Comparison of ENCODE assay signal across 35 mouse cellular contexts in the genomic region with DNA sequence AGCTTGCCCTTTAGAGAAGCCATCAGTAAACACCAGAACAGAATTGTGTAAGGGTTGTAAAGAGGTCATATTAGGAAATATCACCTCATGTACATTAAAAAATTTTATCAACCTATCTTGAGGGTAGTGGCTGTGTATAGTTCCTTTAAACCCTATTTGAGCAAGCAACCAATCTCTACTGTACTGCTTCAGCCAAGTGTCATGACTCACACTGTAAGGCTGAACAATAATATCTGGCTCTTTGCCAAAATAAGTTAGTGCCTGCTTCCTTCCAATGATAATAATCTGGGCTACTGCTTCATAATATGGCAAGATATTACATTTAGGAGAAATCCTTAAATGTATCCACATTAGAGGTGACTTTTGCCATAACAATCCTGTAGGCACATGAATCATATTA. TPM values are rescaled to one million over a fixed set of nuclear protein-coding genes. Genes with fewer than 3 reads are reported as not detected.
"Had no signal": no experiment of that assay in that cellular context is flagged by ENCODE, and none has a peak within 500 bp of the region (broad histone marks: within the 10 kb centered on the region; RNA-seq: fewer than 3 reads in every experiment).

No protein-coding gene starts in this region.

RNA-seq across cellular contexts. Expression of a gene that starts 38.0 kb away (rescaled TPM):
- total RNA-seq: heart, postnatal 10 days; heart, postnatal 14 days; heart, postnatal 25 days; heart, postnatal 36 days; heart, postnatal 4 days; hematopoietic stem cell, adult 5-6 weeks; hindbrain, postnatal 0 days; layer of hippocampus, adult 18-20 months; layer of hippocampus, adult 2 months; layer of hippocampus, postnatal 10 days; layer of hippocampus, postnatal 14 days; layer of hippocampus, postnatal 36 days; left cerebral cortex, adult 18-20 months; left cerebral cortex, adult 8-10 months had no signal
- polyA plus RNA-seq: heart, embryonic 13.5 days; heart, embryonic 14.5 days; heart, embryonic 15.5 days; heart, embryonic 16.5 days; heart, postnatal 0 days; hindbrain, embryonic 10.5 days; hindbrain, embryonic 11.5 days; hindbrain, embryonic 12.5 days; hindbrain, embryonic 13.5 days; hindbrain, embryonic 14.5 days; hindbrain, embryonic 15.5 days; hindbrain, embryonic 16.5 days; hindbrain, postnatal 0 days; intestine, embryonic 14.5 days; intestine, embryonic 15.5 days; intestine, embryonic 16.5 days; intestine, postnatal 0 days; kidney, embryonic 14.5 days; kidney, embryonic 15.5 days; kidney, embryonic 16.5 days; kidney, postnatal 0 days; large intestine, adult 2 months had no signal
